Mouse (Mus musculus): ENCODE results near the gene Zbtb25.

Gene Zbtb25

DNA sequence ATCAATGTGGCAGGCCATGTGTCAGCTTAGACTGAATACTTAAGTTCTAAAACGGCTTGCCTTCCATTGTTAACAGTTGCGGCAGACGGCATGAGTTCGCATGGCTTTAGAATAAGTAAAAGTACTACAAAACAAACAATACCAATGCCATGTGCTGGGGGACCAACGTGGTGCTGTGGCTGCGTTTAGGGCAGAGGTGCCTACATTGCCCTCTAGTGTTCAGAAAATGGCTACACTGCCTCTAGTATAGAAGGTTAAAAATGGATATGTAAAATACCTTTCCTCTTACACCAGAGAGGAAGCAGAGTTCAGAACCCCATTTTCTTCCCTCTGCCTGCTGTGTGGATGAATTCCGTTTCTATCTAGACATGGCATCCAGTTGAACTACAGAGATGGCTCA is 7.2 kb upstream of the Zbtb25 start:
- DNase-seq (ENCODE audit: low spot score), result peak; percentile 25

DNA sequence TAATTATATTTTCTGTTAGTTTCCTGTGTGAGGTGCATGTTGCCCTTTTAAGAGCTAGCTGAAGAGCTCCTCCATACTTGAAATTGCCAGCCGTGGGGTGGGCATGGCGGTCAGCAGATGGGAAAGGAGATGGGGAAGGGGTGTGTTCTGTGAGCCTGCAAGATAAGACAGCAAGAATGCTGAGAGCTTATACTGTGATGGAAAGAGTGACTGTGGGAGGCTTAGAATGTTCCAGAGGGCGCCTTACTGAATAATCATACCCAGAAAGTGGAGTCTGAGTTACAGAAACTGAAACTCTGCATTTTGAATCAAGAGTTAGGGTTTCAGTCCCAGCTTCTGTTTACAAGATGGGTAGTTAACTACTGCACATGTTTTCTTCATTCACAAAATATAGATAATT is 6.1 kb upstream of the Zbtb25 start:
- DNase-seq (ENCODE audit: low spot score), result no peak

DNA sequence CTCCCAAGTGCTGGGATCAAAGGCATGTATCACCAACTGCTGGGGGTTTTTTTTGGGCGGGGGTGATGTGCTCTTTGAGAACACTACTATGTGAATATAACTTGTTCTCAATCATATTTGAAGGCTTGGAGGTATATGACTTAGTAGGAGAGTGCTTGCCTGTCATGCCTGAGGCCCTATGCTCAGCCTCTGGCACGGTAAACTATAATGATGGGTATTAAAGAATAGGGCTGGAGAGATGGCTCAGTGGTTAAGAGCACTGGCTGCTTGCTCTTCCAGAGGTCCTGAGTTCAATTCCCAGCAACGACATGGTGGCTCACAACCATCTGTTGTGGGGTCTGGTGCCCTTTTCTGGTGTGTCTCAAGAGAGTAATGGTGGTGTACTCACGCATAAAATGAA is 5.5 kb upstream of the Zbtb25 start:
- no peak for DNase-seq (ENCODE audit: low spot score)

DNA sequence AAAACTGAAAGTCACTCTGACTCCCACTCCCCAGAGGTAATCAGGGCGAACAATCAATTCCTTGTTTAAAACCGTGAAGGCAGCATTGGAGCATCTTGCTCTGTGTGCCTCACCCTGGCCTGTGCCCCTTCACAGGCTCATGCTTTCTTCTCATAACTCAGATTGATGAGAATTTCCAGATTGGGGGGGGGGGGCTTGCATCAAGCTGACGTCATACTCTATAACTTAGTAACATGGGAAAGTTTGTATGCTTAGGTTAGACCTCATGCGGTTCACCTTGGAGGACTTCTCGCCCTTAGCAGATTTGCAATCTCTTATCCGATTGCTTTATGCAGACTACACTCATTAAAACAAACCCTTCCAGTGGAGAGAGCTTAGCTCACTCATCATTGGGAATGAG is 4.6 kb upstream of the Zbtb25 start:
- DNase-seq (ENCODE audit: low spot score), result no peak

DNA sequence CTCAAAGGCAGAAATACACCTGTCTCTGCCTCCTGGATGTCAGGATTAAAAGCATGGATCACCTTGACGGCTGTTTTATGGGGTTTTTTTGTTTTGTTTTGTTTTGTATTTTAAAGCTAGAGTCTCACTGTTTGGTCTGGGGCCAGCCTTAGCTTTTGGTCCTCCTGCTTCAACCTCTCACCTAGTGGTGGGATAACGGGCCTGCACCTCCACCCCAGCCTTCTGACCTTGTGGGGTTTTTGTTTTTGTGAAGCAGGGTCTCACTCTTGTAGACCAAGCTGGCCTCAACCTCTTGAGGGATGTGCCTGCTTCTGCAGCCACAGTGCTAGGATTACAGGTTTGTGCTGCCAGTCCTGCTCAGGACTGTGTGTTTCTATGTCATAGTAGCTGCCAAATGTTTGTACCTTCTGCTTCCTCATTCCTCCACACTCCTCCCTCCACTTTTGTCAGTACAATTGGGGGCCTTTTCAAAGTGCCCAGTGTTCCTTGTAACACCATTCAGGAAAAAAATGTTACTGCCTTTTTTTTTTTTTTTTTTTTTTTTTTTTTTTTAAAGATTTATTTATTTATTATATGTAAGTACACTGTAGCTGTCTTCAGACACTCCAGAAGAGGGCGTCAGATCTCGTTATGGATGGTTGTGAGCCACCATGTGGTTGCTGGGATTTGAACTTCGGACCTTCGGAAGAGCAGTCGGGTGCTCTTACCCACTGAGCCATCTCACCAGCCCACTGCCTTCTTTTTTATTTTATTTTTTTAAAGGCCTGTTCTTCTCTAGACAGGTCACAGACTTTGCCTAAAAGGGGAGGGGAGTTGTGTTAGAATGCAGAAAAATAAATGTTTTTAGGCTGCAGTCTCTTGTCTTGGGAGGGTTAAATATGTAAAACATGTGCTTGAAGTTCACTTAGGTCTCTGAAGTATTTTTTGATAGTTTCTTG is 3.7 kb upstream of the Zbtb25 start:
- peak; percentile 31 for DNase-seq (ENCODE audit: low spot score)

DNA sequence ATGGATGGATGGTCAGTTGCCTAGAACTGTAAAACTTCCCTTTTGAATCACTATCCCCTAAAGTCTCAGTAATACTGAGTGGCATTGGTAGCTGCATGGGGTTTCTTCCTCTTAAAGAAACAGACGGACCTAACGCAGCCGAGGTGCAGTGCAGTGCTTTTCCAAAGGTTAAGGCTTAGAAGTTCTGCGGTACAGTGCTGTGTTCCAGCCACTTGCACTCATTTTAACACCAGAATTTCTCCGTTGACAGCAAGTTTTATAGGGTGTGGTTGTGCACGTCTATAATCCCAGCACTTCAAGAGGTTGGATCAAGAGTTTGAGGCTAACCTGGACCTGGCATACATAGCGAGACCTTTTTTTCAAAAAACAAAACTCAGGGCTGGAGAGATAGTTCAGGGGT is 2.6 kb upstream of the Zbtb25 start:
- no peak for DNase-seq (ENCODE audit: low spot score)

DNA sequence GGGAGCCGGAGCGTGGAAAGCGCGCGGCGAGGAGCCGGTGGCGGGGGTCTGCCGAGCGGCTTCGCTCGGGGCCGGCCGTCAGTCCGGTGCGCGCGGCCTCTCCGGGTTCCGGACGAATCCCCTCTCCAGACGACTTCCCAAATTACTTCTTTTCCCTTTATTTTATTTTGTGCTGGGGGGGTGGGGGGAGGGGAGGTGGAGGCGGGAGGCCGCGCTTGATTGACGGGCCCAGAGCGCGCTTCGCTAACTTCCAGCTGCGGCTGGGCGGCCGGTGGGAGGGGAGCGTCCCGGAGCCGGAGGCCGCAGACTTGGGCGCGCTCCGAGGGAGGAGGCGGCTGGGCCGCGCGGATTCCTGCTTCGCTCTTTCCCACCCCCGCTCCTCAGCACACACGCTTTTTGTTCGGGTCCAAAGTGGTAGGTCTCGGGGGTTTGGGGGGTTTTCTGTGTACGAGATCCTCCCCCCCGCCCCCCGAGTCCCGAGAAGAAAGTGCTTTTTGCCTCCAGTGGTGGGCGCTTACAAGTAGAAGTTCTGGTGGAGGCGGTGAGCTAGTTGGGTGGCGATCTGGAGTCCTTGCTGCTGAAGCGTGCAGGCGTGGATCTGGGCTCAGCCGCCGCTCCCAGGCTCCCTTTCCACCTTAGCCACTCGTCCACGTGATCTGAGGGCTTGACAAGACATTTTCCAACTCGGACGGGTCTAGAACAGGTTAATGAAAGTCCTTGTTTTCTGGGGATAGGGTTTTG is 1.6 kb upstream of the Zbtb25 start:
- peak; percentile 60 for DNase-seq (ENCODE audit: low spot score)

DNA sequence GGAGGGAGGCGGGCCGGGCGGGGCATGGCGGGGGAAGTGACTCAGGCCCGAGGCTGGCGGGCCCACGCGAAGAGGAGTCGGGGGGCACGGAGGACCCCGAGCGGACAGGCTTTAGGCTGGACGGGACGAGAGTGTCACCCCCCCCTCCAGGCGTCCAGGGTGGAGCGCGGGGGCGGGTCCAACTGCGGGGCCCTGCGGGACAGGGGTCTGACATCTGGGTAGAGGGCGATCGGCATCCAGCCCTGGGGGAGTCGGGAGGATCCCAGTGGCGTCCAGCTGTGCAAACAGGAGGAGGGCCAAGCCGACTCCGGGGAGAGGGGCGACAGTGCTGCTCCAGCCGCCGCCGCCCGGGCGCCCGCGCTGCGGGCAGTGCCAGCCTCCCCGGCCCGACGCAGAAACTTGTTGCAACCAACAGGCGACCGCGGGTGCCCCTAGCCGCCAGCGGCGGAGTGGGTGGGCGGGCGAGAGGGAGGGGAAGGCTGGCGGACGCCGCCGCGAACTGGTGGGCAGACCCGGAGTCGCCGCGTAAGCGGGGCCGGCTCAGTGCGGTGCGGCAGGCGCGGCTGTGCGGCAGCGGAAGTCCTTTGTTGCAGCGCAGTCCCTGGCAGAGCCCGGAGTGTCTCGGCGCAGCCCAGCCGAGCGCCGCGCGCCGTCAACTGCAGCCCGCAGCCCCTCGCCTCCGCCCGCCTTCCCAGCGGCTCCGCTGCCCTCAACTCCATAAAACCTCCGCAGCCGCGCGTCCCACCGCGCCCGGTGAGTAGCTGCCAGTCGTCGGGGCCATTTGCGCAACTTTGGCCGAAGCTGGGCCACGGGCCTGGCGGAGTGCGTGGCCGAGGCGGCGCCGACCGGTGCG is 802 bp upstream of the Zbtb25 start, which contains the start of gene Zbtb1:
Gene Zbtb1 (plus strand): TSS at position 289 of the 853 bp plus-strand sequence.
- DNase-seq (ENCODE audit: low spot score), result peak; percentile 75

DNA sequence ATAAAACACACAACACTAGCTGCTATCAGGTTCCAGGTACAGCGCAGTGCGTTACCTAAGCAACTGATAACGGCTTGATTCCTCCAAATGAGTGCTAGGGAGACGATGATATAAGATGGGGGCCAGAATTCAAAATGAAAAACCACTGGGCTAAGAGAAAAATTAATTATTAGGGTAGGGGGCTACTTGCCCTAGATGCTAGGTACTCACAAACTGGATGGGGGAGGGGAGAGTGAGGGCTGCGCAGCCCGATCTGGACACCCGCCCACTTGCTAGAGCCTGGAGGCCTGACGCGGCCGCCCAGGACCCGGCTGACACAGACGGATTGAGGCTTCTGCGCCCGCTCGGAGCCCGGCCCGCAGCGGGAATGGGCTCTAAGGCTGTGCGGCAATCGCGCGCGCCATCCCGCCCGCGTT is 604 bp downstream of the Zbtb25 start:
- DNase-seq (ENCODE audit: low spot score), result no peak

DNA sequence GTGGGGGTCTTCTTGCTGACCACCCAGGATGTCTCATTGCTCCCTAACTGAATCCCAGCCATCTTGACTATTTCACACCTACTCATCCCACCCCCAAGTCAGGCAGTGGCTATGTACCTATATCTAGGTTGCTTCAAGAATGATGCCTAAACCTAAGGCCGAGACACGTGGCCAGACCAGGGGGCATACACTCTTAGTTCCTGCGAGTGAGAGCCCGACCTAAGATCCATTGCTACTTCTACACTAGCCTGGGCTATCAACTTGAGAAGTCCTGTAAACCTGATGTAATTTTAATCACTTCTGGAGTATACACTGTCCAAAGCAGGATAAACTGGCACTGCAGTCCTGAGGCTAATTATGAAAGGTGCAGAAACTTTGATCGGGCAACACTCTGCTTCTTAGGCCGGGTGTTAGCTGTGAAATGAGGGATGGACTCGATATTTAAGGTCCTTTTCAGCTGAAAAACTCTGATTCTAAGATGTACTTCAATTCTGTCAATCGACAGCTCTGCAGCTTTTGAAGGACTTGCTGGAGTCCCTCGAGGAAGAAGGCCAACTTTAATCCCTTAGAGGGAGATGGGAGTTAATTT is 1.1 kb downstream of the Zbtb25 start:
- DNase-seq (ENCODE audit: low spot score), result no peak

DNA sequence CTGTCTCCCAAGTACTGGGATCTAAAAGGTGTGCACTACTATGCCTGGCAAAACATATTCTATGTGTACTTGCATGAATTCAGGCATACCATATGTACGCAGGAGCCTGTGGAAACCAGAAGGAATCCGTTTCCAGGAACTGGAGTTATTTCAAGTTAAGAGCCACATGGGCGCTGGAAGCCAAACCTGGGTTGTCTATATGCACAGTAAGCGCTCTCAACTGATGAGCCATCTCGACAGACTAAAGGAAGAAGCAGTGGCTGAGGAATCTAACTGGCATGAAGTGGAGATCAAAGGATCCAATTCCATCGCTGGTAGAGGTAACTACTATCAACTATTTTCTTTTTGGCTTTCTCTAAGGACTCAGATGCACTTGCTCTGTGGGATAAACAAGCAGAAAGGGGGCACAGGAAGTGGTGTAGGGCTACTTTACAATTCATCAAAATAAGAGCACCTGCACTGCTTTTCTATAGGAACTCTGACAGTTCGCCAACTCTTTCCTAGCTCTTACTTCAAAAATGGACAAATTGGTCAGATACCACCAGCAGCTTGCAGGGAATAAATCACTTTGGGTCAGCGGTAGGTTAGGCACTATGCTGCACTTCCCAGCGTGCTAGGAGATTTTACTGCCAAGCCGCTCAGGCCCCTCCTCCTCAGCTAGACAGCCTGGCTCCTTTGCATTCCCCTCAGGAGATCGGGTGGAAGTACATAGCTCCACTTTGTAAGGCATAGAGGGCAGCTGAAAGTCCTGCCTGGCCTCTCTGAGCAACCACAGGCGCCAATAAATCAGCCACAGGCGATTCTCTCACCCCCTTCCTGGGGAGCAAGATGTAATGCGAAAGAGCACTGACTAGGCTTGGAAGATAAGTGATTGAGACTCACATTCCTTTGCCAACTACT is 2.1 kb downstream of the Zbtb25 start:
- no peak for DNase-seq (ENCODE audit: low spot score)

DNA sequence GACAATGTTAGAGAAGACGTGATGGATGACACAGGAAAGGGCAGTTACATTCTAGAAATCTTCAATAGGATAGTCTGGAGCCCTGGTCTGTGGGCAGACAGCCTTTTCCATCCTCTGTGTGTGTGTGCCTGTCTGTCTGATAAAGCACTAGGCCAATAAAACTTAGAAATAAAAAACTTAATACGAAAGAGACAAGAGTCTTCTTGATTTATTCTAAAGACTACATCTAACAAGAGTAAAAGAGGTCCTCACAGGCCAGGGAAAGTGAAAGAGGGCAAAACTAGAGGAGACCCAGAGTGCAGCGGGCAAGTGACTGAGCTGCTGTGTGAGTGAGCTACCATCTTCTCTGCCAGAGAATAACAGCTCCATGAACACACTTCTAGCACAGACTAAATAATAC is 3.1 kb downstream of the Zbtb25 start:
- no peak for DNase-seq (ENCODE audit: low spot score)

DNA sequence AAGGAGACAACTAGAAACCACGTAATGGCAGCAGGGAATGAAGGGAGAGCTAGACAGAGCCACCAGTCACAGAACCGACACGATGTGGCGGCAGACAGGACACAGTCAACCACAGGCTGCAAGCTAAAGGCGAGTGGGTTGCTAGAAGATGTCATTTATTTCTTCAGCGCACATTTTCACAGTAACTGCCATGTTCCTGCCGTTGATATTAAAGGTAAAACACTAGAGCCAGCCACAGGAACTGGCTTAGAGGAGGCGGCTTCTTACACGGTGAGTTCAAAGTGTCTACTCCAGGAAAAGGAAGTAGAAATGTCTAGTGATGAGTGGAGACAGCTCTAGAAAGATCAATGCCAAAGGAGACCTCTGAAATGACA is 7.1 kb downstream of the Zbtb25 start:
- no peak for DNase-seq (ENCODE audit: low spot score)

DNA sequence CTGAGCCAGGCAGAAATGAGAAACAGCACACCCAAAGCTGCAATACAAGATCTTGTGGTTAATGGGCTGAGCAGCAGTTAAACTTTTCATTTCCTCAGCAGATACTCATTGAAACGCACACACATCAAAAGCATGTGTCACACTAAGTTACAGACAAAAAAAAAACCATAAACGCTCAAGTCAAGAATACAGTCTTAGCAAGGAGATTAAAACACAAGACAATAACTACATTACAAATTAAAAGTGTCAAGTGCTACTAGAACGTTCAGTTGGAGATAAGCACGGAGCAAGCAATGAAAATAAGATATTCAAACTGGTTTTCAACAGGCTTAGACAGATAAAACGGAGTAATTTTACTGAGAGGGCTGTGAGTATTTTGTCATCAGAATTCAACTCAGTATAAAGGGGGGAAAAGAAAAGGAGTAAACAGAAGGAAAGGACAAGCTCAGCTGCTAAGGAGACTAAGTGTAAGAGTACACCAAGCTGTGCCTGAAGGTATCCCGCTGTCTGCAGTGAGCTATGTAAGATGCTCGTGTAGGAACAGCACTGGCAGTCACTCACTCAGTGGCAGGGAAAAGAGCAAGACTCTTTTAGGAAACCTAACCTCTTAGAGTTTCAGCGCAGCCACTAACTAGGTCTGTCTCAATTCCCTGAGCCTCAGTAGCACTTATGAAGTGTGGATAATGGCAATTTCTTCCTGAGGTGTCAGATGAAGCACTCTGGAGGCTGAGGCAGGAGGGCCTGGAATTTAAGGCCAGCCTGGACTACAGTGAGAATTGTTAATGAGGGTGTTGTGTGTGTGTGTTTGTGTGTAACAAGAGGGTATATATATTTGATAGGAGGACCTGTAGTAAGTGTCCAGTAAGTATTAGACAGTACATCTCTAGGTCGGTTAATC is 7.7 kb downstream of the Zbtb25 start:
- DNase-seq (ENCODE audit: low spot score), result no peak

DNA sequence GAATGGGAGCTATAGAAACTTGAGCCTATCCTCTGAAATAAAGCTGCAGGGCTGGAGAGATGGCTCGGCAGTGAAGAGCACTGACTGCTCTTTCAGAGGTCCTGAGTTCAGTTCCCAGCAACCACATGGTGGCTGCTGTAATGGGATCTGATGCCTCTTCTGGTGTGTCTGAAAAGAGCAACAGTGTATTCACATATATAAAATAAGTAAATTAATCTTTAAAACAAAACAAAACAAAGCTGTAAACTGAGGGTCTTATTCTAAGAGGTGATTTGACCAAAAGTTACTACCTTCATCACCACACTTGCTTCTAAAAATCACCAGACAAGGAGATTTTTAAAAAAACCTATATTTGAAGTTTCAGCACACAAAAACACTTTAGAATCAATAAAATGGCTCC is 8.5 kb downstream of the Zbtb25 start:
- no peak for DNase-seq (ENCODE audit: low spot score)

DNA sequence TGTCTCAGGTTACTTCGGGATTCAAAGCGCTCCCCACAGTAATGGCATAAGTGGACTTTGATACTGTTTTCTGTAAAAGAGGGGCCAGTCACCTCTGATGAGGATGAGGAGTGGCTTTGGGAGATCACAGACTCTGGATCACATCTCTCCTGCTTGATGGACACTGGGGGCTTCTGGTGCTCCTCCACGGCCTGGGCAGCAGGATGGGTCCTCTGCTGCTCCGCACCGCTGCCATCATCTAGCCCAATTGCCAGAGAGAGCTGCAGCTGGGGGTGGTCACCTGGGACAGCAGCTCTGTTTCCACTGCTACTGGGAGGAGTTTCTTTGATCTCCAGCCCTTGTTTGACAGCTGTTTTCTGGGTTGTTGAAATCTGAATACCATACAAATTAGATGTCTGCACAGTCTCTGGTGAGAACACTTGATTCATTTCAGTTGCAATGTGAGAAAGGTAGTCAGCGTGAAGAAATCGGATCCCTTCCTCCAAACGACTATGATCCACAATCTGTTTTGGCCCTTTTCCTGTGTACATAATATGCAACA is 19.7 kb downstream of the Zbtb25 start:
- no peak for DNase-seq (ENCODE audit: low spot score)

DNA sequence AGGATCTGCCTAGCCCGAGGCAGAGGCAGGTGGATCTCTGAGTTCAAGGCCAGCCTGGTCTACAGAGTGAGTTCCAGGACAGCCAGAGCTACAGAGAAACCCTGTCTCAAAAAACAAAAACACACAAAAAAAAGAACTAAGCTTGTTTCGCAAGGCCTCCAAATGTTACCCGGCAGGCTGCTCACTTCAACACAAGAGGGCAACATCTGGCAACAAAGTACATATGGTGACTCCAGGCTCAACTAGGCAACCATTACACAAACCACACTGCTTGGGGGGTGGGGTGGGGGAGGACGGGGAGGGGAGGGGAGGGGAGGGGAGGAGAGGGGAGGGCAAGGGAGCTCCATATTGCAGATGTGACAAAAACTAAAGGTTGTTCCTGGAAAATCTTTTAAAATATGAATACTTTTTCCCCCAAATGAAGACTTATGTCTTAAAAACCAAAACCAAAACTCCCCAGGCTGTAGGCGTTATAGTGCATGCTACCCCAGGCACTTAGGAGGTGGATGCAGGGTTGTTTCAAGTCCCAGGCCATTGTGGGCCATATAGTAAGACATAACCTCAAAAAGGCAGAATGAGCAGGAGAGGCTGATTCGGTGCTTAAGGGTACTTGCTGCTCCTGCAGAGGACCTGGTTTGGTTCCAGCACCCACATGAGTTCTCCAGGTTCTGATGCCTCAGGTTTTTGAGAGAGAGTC is 23.5 kb downstream of the Zbtb25 start:
- DNase-seq (ENCODE audit: low spot score), result no peak

DNA sequence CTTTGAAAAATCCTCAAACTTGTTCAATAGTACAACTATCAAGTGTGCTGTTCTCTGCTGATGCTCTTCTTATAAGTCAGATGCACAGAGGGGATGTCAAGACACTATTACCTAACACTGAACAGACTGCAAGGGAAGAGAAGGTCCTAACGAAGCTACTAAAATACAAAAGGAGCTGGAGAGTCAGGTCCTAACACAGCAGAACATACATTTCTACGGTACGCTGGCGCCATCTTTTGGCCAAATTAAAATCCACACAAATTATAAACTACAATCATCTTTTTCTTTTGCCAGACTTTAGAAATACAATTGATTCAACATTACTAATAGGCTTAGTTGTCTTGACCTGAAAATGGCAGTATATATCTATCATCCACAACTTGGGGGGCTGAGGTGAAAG is 28.3 kb downstream of the Zbtb25 start:
- peak; percentile 30 for DNase-seq (ENCODE audit: low spot score)

All from spleen, adult 12 weeks (tissue).